Mouse (Mus musculus) stomach, postnatal 0 days (tissue): ENCODE measurements around the gene Kcnip4.

Source experiments
- CTCF ChIP-seq: IDR thresholded peaks from 2 replicates; pipeline ENCODE4 v1.5.1; 2016; ENCODE audit warnings: antibody characterized with exemption, low read depth, mild to moderate bottlenecking, moderate library complexity
- EP300 ChIP-seq: optimal IDR thresholded peaks from 2 replicates; pipeline ENCODE3; 2016; ENCODE audit warnings: antibody characterized with exemption

GRCm38 (mm10) chr5:49352061-49352460, 172.6 kb downstream of the Kcnip4 start:
- peak; percentile 12; the same call in 1 of the 2 replicates for TF ChIP-seq CTCF
- no peak for TF ChIP-seq EP300
